Mouse (Mus musculus): ENCODE results near the gene Tnni3k.

DNA sequence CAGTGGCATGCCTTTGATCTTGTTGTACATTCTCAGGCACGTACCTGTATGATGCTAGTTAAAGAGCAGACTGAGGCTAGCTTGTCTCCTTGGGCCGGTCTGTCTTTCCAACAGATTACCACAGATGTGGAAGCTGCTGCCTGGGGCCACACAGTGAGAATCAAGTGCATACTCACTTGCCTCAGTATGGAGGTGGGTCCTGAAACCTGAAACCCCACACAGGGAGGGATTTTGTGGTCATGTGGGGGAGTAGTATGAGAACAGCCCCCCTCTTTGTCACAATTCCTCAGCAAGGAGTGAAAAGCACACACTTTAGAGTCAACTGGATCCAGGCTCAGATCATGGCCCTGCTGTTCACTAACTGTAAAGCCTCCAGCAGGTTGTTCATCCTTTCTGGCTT lies 239.6 kb downstream of the Tnni3k start:
- TF ChIP-seq CTCF (IDR thresholded peaks at IDR 0.05; ENCODE audit: extremely low read depth, insufficient read depth, low read length) (no peak), POLR2A (IDR thresholded peaks at IDR 0.05; ENCODE audit: extremely low read depth, insufficient read depth, low read length) (no peak)

All from cortical plate, adult 2 months (tissue).